ENCODE assay signal across 30 mouse cellular contexts in genomic region chr10:39457281-39457680, GRCm38 (mm10).
DNase-seq lines count a peak whose midpoint lies in the region; ATAC-seq lines count a peak whose summit lies in the region.
"Had no signal": no experiment of that assay in that cellular context is flagged by ENCODE, and none has a peak within 500 bp of the region (broad histone marks: within the 10 kb centered on the region; RNA-seq: fewer than 3 reads in every experiment).

No protein-coding gene starts in this region.

- no peak overlapping the region for H3K4me3 ChIP-seq in midbrain, embryonic 13.5 days (replicated peaks)
- no peak overlapping the region for H3K4me3 ChIP-seq in midbrain, embryonic 15.5 days
- no peak overlapping the region for H3K4me3 ChIP-seq in hindbrain, embryonic 13.5 days
- H3K4me3 ChIP-seq: embryonic facial prominence, embryonic 10.5 days; embryonic facial prominence, embryonic 15.5 days; heart, embryonic 10.5 days; heart, embryonic 15.5 days had no signal

- no peaks in the 10 kb centered on the region; the same call in 1 of the 2 replicates for H3K36me3 ChIP-seq in midbrain, embryonic 13.5 days
- no peaks in the 10 kb centered on the region for H3K36me3 ChIP-seq in midbrain, embryonic 15.5 days (replicated peaks)
- H3K36me3 ChIP-seq in hindbrain, embryonic 13.5 days: 0 out of 2 replicates have a peak, but pooled peaks cover 3% of the 10 kb centered on the region
- H3K36me3 ChIP-seq: embryonic facial prominence, embryonic 15.5 days; heart, embryonic 10.5 days; heart, embryonic 15.5 days had no signal

- peaks cover 70% of the 10 kb centered on the region for H3K4me1 ChIP-seq in midbrain, embryonic 13.5 days (replicated peaks)
- H3K4me1 ChIP-seq in midbrain, embryonic 15.5 days: peaks cover 60% of the 10 kb centered on the region
- peaks cover 88% of the 10 kb centered on the region for H3K4me1 ChIP-seq in hindbrain, embryonic 13.5 days (replicated peaks)

- H3K27ac ChIP-seq in midbrain, embryonic 13.5 days: 0 out of 2 replicates have a peak overlapping the region, but pooled peaks have one; percentile 47
- H3K27ac ChIP-seq in midbrain, embryonic 15.5 days: no peak overlapping the region
- H3K27ac ChIP-seq in hindbrain, embryonic 13.5 days: 0 out of 2 replicates have a peak overlapping the region, but pooled peaks have one; percentile 85
- H3K27ac ChIP-seq: embryonic facial prominence, embryonic 10.5 days; heart, embryonic 10.5 days; heart, embryonic 15.5 days; liver, embryonic 14.5 days had no signal

- no peaks in the 10 kb centered on the region for H3K27me3 ChIP-seq in midbrain, embryonic 13.5 days
- no peaks in the 10 kb centered on the region for H3K27me3 ChIP-seq in midbrain, embryonic 15.5 days (replicated peaks)
- H3K27me3 ChIP-seq in hindbrain, embryonic 13.5 days: no peaks in the 10 kb centered on the region
- H3K27me3 ChIP-seq: embryonic facial prominence, embryonic 15.5 days; heart, embryonic 15.5 days had no signal

- no peak overlapping the region for H3K4me2 ChIP-seq in midbrain, embryonic 13.5 days (replicated peaks)
- H3K4me2 ChIP-seq in midbrain, embryonic 15.5 days: no peak overlapping the region
- no peak overlapping the region for H3K4me2 ChIP-seq in hindbrain, embryonic 13.5 days
- H3K4me2 ChIP-seq: embryonic facial prominence, embryonic 15.5 days; heart, embryonic 15.5 days; midbrain, embryonic 11.5 days had no signal

- no peak overlapping the region for H3K9ac ChIP-seq in midbrain, embryonic 13.5 days (replicated peaks)
- no peak overlapping the region for H3K9ac ChIP-seq in midbrain, embryonic 15.5 days
- H3K9ac ChIP-seq in hindbrain, embryonic 13.5 days: no peak overlapping the region
- H3K9ac ChIP-seq: embryonic facial prominence, embryonic 15.5 days; heart, embryonic 15.5 days; liver, embryonic 14.5 days had no signal

- no peaks in the 10 kb centered on the region for H3K9me3 ChIP-seq in midbrain, embryonic 13.5 days
- no peaks in the 10 kb centered on the region for H3K9me3 ChIP-seq in midbrain, embryonic 15.5 days
- no peaks in the 10 kb centered on the region for H3K9me3 ChIP-seq in hindbrain, embryonic 13.5 days
- H3K9me3 ChIP-seq: embryonic facial prominence, embryonic 10.5 days; embryonic facial prominence, embryonic 15.5 days; heart, embryonic 10.5 days; heart, embryonic 15.5 days had no signal

- DNase-seq in frontal cortex, postnatal 36 days (ENCODE audit: low spot score in 2 of 2): peak; percentile 30 to 49
- no peak for DNase-seq in frontal cortex, postnatal 10 days (ENCODE audit: low spot score in 2 of 2)
- peak; percentile 64 for DNase-seq in brain, adult 2 months (ENCODE audit: low read depth, low spot score)
- no peak for DNase-seq in spleen, postnatal 36 days (ENCODE audit: low spot score in 2 of 2)
- DNase-seq: adrenal gland, postnatal 14 days; cerebellum, adult 11-12 months; cerebellum, postnatal 14 days; gastrocnemius, postnatal 25 days; heart, adult 11 months; kidney, adult 9 months; kidney, postnatal 10 days; layer of hippocampus, adult 9-11 months; liver; lung, adult 2 months; lung, postnatal 10 days; right cerebral cortex, postnatal 4 days; thymus, adult 2 months; thymus, postnatal 36 days had no signal

- WGBS in midbrain, embryonic 13.5 days: 89% methylated on average over 11 of the region's 11 CpGs
- WGBS in midbrain, embryonic 15.5 days: 89% methylated on average over 11 of the region's 11 CpGs
- WGBS in hindbrain, embryonic 13.5 days: 87% methylated on average over 11 of the region's 11 CpGs

- ATAC-seq in midbrain, embryonic 13.5 days: no peak
- no peak for ATAC-seq in midbrain, embryonic 15.5 days (replicated peaks)
- no peak for ATAC-seq in hindbrain, embryonic 13.5 days (ENCODE audit: low FRiP score)
- ATAC-seq: CD4-positive, CD25-positive, alpha-beta regulatory T cell, adult 4 months; forebrain, embryonic 16.5 days; intestine, embryonic 16.5 days had no signal

Comparison
In these comparisons a context has a peak if more than half of its experiments do, and no peak if none do; other contexts are left out.
1. DNase-seq: peak in frontal cortex, postnatal 36 days (2 of 2) and brain, adult 2 months (single experiment); none in frontal cortex, postnatal 10 days (0 of 2) and spleen, postnatal 36 days (0 of 2).